Comparison of ENCODE assay signal across 8 mouse cellular contexts in the genomic region with DNA sequence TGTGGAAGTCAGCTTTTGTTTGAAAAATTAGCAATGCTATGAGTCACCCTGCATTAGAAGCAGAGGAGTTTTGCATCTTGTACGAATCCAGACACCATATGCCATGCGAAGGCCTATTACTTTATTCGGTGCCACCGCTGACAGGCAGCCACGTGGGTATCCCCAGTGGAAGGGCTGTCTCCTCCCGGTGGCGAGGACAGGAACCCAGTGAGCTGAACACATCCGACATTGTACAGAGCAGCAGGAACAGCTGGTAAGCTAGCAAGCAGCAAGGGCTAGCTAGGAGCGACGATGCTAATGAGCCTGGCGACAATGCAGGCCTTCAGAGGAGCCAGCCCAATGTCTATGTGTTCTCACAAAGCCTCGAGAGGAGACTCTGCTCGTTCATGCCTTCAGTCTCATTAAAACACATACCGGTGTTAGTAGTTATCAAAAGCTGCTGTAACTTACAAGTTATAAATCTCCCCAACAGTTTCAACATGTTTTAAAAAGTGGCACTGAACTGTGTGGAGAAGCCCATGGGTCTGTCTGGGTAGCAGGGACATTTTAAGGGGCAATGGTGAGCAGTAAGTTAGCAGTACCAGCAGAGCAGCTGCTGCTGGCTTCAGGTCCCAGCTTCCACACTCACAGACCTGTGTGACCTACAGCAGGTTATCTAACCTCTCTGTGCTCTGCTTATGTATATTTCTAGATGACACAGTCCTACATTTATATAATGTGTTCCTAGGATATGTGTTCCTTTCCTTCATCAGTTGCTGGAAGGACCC.
DNase-seq lines count a peak whose midpoint lies in the region; ATAC-seq lines count a peak whose summit lies in the region.

No protein-coding gene starts in this region.

- H3K4me3 ChIP-seq in hindbrain, embryonic 11.5 days (ENCODE audit: low read depth, low read length), result no peak overlapping the region
- H3K4me3 ChIP-seq in kidney, embryonic 14.5 days (ENCODE audit: low read length), result no peak overlapping the region
- no peak overlapping the region for H3K4me3 ChIP-seq in liver, embryonic 11.5 days (ENCODE audit: low read depth, low read length)

- ATAC-seq in hindbrain, embryonic 11.5 days (ENCODE audit: low FRiP score), result peak; percentile 97
- no peak for ATAC-seq in kidney, embryonic 14.5 days (ENCODE audit: low FRiP score, low TSS enrichment)
- no peak for ATAC-seq in liver, embryonic 11.5 days (replicated peaks; ENCODE audit: low FRiP score)

- WGBS in hindbrain, embryonic 11.5 days, result 18% methylated on average over 14 of the region's 14 CpGs
- WGBS in kidney, embryonic 14.5 days, result 49% methylated on average over 14 of the region's 14 CpGs
- WGBS in liver, embryonic 11.5 days, result 69% methylated on average over 14 of the region's 14 CpGs

- no peak overlapping the region for H3K9ac ChIP-seq in hindbrain, embryonic 11.5 days (ENCODE audit: low read depth, low read length)
- no peak overlapping the region for H3K9ac ChIP-seq in kidney, embryonic 14.5 days (ENCODE audit: low read depth, low read length)
- H3K9ac ChIP-seq in liver, embryonic 11.5 days (ENCODE audit: low read depth, low read length), result no peak overlapping the region

- H3K4me1 ChIP-seq in hindbrain, embryonic 11.5 days (replicated peaks; ENCODE audit: control insufficient read depth, insufficient read depth, low read length), result no peaks in the 10 kb centered on the region; the same call in 1 of the 2 replicates
- H3K4me1 ChIP-seq in kidney, embryonic 14.5 days (ENCODE audit: control insufficient read depth, insufficient read depth, low read length), result no peaks in the 10 kb centered on the region; the same call in 1 of the 2 replicates
- H3K4me1 ChIP-seq in liver, embryonic 11.5 days (replicated peaks; ENCODE audit: control insufficient read depth, insufficient read depth, low read length), result no peaks in the 10 kb centered on the region; the same call in 1 of the 2 replicates

- H3K27ac ChIP-seq in hindbrain, embryonic 11.5 days (ENCODE audit: low read depth, low read length), result peak overlapping the region; percentile 64
- no peak overlapping the region for H3K27ac ChIP-seq in kidney, embryonic 14.5 days (ENCODE audit: low read depth, low read length)
- no peak overlapping the region for H3K27ac ChIP-seq in liver, embryonic 11.5 days (ENCODE audit: low read depth, low read length)

- intact Hi-C loops in left cerebral cortex, postnatal 25 days (cut with DNase I), result loop anchor here (5.0 kb wide), 1 partner anchor 74 kb away; no protein-coding TSS in a partner anchor

- H3K9me3 ChIP-seq in hindbrain, embryonic 11.5 days (ENCODE audit: control insufficient read depth, low read length), result no peaks in the 10 kb centered on the region
- H3K9me3 ChIP-seq in kidney, embryonic 14.5 days (ENCODE audit: control insufficient read depth, low read length), result no peaks in the 10 kb centered on the region
- H3K9me3 ChIP-seq in liver, embryonic 11.5 days (ENCODE audit: control insufficient read depth, low read length), result no peaks in the 10 kb centered on the region

- H3K36me3 ChIP-seq in hindbrain, embryonic 11.5 days (ENCODE audit: control insufficient read depth, insufficient read depth, low read length), result no peaks in the 10 kb centered on the region
- H3K36me3 ChIP-seq in kidney, embryonic 14.5 days (ENCODE audit: control insufficient read depth, insufficient read depth, low read length), result no peaks in the 10 kb centered on the region
- H3K36me3 ChIP-seq in liver, embryonic 11.5 days (ENCODE audit: control insufficient read depth, insufficient read depth, low read length), result no peaks in the 10 kb centered on the region

- H3K4me2 ChIP-seq in hindbrain, embryonic 11.5 days (replicated peaks; ENCODE audit: low read depth, low read length), result no peak overlapping the region
- H3K4me2 ChIP-seq in kidney, embryonic 14.5 days (replicated peaks; ENCODE audit: low read depth, low read length), result no peak overlapping the region
- no peak overlapping the region for H3K4me2 ChIP-seq in liver, embryonic 11.5 days

- DNase-seq in gastrocnemius, postnatal 10 days, result peak; percentile 10
- no peak for DNase-seq in gastrocnemius, adult 18-20 months (ENCODE audit: low spot score)
- DNase-seq in hindbrain, embryonic 11.5 days (ENCODE audit: low spot score), result peak; percentile 81
- peak; percentile 72 to 76 for DNase-seq in left cerebral cortex, postnatal 25 days (ENCODE audit: low spot score in 2 of 2)
- peak; percentile 35 for DNase-seq in retina, postnatal 7 days (ENCODE audit: low read depth, low spot score)
- no peak for DNase-seq in thymus, postnatal 0 days (ENCODE audit: low spot score)
- no peak for DNase-seq in liver, embryonic 11.5 days (ENCODE audit: low spot score)

- H3K27me3 ChIP-seq in hindbrain, embryonic 11.5 days (ENCODE audit: control insufficient read depth, insufficient read depth, low read length), result 0 out of 2 replicates have a peak, but pooled peaks cover 3% of the 10 kb centered on the region
- H3K27me3 ChIP-seq in kidney, embryonic 14.5 days (ENCODE audit: control insufficient read depth, insufficient read depth, low read length), result no peaks in the 10 kb centered on the region
- H3K27me3 ChIP-seq in liver, embryonic 11.5 days (replicated peaks; ENCODE audit: control insufficient read depth, insufficient read depth, low read length), result no peaks in the 10 kb centered on the region

Comparison
In these comparisons a context has a peak if more than half of its experiments do, and no peak if none do; other contexts are left out.
1. DNase-seq: peak in gastrocnemius, postnatal 10 days (single experiment), hindbrain, embryonic 11.5 days (single experiment), left cerebral cortex, postnatal 25 days (2 of 2) and retina, postnatal 7 days (single experiment); none in gastrocnemius, adult 18-20 months (single experiment), thymus, postnatal 0 days (single experiment) and liver, embryonic 11.5 days (single experiment).